Mouse (Mus musculus): ENCODE results near the gene Mapk11.

DNA sequence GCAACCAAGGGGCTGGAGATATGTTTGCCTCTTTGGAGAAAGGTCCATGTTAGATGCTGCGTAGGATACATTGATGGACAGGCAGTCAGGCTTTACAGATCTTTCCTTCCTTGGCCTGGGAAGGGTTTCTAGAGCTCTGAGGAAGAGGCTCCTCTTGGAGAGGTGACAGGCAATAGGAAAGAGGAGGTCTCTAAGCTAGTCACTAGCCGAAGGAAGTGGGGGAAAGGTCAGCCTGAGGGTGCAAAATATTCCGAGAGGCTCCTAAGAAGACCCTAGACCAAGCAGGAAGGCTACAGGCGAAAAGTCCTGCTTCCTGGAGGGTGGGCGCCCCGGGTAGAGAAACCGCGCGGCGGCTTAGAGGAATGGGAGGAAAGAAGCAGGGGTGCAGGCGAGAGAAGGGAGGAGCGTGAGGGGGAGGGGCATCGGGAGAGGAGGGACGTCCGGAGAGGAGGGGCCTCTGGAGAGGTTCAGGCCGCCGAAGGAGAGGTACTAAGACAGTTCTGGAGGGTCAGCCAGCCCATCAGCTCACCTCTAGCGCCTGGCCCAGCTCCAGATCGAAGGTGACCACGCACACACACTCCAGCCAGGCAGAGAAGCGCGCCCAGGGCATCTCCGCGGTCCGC, 46.4 kb upstream of the Mapk11 start:
- no peak for TF ChIP-seq GATA1 (IDR thresholded peaks at IDR 0.05; ENCODE audit: borderline replicate concordance, low read length)
- no peak for TF ChIP-seq FLI1 (IDR thresholded peaks at IDR 0.05; ENCODE audit: low read length)

Data from megakaryocyte, embryonic 14.5 days (primary cell).